Mouse (Mus musculus) brain, embryonic 14.5 days (tissue): Measurements from ENCODE around the gene Tbl1x. TPM values are rescaled to one million over a fixed set of nuclear protein-coding genes. Genes with fewer than 3 reads are reported as not detected.

ENCODE experiments used
- DNase-seq: peaks from one replicate; pipeline ENCODE4 v3.0.0-alpha.2; 2011; ENCODE audit warnings: low read depth
- CTCF ChIP-seq: fragments of 200-500 bp; IDR thresholded peaks from 2 replicates; pipeline ENCODE4 v1.5.1; 2012; ENCODE audit warnings: inconsistent platforms, mild to moderate bottlenecking, moderate library complexity, borderline replicate concordance; ENCODE audit not compliant: insufficient read depth, insufficient read length; ENCODE audit errors: extremely low read depth
- POLR2A ChIP-seq: fragments of 200-500 bp; IDR thresholded peaks from 2 replicates; pipeline ENCODE4 v1.6.1; 2012; ENCODE audit warnings: mild to moderate bottlenecking, inconsistent platforms, borderline replicate concordance; ENCODE audit not compliant: poor library complexity, insufficient read depth, insufficient read length, severe bottlenecking; ENCODE audit errors: extremely low read depth
- polyA plus RNA-seq: library from polyadenylated mRNA; depleted of rRNA; stranded (reverse); fragments of >200 nt; gene quantifications from 2 replicates; pipeline ENCODE4 v1.2.3, GENCODE M21; 2012

The Tbl1x gene
- polyA plus RNA-seq, 1 experiment, result 51.8 TPM

DNA sequence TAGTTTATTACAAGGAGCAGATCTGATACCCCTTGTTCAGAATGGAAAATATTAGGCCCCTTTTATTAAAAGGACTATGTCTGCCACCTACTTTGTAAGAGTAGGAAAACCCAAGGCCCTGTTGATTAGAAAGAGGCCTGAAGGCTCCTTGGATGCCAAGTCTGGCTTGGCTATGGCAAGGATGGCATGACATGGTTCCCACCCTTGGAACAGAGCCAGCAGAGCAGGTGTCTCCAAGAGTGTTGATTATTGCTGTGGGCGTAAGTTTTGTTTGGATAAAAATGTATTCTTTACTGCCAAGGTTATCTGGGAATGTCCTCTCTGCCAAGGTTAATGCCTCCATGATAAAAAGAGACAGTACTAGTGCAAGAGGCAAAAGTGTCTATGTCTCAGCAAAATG, 156.1 kb downstream of the Tbl1x start:
- DNase-seq, result peak; percentile 3
- TF ChIP-seq CTCF (no peak), POLR2A (no peak)

DNA sequence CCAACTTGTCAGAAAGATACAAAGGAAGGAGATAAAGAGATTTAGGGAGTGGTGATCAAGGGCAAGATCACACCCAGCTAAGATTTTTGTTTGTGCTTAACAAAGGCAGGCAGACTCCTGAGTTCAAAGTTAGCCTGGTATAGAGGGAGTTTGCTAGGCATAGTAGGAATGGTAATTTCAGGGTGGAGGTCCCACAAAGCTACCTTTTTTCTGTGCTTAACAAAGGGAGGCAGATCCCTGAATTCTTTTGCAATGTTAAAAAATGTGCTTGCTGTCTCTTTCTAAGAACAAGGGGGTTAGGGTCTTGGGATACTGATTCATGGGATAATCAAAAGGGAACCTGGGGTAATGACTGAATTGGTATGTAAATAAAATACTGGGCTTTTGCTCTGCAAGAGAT, 156.6 kb downstream of the Tbl1x start:
- DNase-seq, result no peak
- no peak for TF ChIP-seq POLR2A

DNA sequence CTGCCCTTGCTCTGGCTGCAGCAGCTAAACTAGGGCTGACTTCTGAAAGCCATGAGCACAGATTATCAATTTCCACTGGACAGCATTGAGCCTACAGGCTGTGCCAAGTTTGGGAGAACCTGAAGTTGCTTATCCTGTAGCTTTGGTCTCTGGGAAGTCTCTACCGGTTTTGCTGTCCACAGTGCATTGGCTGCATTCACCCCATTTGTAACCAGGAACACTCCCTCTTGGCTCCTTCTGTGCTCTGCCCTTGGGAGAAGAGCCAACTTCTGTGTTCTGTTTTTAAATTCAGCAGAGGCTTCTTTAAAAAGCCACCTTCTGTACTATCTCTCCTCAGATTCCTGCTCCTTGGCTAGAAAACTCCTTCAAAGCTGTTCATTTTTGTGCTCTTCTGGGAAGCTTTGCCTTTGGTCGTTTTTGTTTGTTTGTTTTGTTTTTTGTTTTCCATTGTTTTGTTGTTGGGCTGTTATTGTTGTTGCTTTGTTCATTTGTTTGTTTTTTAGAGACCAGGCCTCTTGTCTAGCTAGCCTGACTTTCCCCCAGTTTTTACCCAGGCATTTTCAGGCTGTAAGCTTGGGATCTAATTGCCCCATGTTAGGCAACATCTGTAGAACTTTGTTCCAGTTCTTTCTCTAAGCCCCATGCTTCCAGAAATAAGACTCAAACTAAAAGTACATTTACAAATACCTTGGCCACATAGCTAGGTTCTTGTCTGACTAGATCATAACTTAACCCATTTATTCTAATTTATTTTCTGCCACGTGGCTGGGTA, 159.2 kb downstream of the Tbl1x start:
- peak; percentile 1 for DNase-seq

More for the DNA sequence above, 159.2 kb downstream of the Tbl1x start:
- TF ChIP-seq CTCF, result no peak
- no peak for TF ChIP-seq POLR2A
